Mouse (Mus musculus): ENCODE measurements around the gene Rag1. TPM values are rescaled to one million over a fixed set of nuclear protein-coding genes. Genes with fewer than 3 reads are reported as not detected.

Gene Rag1
- total RNA-seq, 2 experiments from 2014 or later: 0.20 to 0.30 TPM

DNA sequence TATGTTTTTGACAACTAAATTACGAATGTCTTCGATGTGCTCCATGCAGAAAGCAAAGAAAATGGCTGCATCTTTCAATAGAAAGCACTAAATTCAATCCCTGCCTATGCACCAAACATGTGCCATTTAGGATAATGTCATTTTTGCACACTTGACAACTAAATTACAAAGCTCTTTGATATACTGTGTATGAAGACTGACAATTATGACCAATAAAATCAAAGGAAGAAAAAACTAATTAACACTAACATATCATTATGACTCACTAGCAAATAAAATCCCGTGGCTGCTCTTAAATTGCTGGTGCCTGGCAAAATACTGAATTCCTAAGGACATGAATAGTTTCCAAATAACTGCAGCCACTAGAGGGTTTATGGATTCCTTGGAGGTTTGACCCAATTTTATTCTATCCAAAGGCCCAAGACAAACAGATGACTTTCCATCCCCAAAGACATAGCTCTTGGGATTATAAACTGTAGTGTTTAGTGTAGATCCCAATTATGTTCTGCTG, 9.4 kb downstream of the Rag1 start:
- no peak for DNase-seq (ENCODE audit: low spot score in 2 of 2)

DNA sequence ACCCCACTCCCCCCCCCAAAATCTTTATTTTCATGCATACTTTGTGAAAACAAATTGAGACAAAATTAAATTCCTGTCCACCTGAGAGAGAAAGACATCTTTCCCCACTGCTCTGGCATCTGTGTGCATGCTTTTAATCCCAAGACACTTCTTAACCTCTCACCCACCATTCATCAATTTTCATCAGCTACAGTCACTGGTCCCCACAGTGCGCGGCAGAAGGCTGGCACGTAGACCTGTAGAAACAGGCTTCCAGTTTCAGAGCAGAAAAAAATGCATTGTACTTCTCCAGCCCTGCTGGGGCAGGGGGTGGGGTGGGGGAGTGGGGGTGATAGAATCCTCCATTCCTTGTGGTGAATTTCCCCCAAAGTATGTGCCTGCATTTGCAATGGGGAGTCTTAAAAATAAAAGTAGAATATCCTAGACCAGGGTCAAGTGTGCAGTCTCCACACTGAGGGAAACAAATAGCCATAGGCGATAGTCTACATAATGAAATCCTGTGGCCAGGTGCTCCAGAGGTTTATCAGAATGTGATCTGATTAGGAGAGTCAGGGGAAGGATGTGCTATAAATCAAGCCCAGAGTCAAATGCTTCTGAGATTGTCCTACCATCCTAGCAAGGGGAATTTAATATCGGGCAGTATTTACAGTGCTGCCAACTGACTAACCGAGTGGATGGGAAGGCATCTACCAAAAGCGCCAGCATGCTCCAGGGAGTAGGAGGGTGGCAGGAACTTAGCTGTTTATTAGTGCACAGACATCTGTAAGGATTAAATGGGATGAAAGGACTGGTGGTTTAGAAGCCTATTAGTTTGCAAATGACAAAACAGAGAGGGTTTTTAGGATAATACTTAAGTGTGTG, 10.1 kb downstream of the Rag1 start:
- DNase-seq (ENCODE audit: low spot score in 2 of 2): peak in 1 of 2 experiments; percentile 19

DNA sequence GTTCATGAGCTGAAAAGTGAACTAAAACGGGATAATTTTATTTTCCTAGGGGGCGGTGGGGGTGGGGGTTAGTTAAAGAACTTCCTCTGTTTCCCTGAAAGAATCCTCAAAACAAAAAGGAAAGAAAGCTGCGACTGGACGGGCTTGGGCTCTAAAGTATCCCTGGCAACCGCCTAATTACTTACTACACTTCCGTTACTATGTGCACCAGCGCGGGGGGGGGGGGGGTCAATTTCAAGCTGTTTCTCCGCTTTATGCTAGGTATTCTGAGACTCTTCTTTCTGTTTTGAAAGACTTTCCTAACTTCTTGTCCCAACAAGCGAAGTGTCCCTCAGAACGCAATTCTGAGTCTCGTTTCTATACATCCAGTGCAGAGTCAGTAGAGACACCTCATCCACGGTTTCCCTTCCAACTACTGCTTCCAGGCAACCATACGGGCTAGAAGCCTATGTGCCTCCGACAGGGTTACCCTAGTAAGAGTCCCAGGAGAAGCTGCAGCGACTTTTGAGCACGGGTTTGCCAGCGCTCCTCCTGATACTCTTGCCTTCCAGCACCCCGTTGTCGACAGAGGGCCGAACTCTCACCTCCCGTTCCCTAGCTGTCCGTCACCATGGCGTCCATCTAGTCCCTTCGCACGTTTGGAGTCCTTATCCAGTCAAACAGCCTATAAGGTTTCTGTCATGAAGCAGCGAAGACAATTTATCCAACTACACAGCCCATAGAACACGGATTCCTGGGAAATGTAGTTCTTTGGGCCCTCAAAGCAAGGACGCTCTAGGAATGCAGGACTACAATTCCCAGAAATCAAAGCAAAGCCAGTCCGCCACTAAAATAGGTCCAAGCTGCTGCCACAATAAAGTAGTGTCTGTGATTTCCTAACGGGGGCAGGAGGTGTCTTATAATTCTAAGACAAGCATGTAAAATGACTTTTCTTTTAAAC, 20.7 kb downstream of the Rag1 start:
- DNase-seq (ENCODE audit: low spot score in 2 of 2): peak; percentile 86 to 97

DNA sequence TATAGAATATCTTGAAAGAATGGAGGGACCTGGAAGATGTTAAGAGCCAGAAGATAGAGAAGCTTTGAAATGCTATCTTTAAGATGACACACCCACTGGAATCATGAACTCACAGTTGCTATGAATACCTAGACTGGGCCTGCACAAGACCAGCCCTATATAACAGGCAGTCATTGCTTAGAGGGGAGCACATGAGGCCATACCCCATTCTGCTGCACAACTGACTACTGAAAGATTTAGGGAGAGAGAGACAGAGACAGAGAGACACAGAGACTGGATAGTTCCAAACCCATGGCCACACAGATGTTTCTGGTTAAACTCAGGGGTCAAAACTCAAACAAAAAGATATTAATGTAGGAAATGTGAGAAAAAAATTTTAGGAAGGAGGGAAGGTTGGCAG, 22.1 kb downstream of the Rag1 start:
- no peak for DNase-seq (ENCODE audit: low spot score in 2 of 2)

DNA sequence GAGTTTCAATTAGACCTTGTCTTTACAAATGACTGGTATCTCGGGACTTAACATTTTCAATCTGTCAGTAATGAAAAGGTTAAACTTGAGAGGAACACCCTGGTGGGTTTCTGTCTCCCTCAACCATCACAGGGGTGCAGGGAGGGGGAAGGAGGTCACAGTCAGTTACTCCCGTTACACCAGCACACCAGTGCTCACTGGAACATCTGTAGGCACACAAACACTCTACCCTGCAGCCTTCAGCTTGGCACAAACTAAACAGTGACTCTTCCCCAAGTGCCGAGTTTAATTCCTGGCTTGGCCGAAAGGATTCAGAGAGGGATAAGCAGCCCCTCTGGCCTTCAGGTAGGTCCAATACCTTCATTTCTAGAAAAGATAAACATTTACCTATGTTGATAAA, 24.8 kb downstream of the Rag1 start, which contains the start of gene Rag2:
TSS of gene Rag2 (plus strand) at position 193 of the 400 bp plus-strand sequence.
- DNase-seq (ENCODE audit: low spot score in 2 of 2): no peak

DNA sequence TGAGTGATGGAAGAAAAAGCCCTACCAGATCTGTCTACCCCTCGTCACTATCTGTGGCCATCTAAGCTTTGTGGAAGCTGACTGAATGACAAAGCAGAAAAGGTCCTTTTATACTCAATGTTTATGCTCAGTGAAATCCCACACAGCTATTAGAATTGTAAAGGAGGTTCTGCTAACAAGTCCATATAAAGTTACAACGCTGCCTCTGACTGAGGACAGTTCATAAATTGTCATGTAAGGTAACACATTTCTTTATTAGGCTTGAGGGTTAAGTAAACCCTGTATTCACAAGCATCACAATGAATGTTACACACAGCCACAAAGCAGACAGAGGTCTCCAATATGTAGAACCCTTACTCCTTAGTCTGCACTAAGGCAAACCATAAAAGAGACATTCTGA, 25.3 kb downstream of the Rag1 start:
- no peak for DNase-seq (ENCODE audit: low spot score in 2 of 2)

DNA sequence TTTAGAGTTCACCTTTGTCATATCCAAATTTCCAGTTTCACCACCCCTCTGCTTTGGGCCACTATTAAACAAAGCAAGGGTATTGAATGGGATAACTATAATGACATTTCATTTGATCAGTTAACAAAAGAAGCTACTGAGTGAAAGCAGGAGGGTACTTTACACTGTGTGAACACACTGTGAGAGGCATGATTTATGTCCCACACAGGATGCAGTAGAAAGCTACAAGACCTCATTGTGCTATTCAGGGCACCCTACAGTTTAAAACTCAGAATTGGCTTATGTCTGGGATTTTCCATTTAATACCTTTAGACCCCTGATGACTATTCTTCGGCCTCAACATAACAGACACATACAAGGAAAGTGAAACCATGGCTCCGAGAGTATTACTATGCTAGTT, 26.3 kb downstream of the Rag1 start:
- DNase-seq (ENCODE audit: low spot score in 2 of 2): no peak

DNA sequence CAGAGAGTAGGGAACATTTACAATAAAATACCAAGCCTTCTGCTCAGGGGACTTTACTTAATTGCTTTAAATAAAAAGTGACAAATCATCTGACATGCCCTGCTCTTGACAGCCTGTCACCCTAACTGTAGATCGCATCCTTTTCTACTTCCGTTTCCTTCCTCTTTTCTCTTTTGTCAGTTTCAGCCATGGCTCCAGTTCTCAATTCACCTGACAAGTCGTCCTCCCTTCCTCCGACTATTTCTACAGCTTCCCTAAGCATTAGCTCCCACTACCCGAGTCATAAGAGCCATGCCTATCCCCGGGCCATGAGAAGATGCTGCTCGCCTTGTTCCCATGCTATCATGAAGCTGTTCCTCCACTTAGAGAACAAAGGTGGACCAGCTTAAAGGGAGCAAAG, 27.7 kb downstream of the Rag1 start:
- no peak for DNase-seq (ENCODE audit: low spot score in 2 of 2)

DNA sequence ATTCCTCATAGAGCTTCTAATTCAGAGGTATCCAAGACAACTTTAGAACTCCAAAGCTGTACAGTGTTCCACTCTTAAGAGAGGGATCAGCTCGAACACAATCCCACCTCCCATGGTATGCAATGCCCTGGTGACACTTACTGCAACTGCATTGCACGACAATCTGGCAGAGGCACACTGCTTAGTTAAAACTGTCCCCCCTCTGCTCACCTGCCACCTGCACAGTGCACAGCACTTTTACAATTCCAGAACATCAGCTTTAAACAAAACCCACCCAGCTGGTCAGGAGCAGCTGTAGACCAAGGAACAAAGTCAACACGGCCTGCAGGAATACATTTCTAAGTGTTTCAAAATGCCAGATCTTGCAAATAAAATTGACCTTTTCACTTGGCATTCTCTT, 28.4 kb downstream of the Rag1 start:
- DNase-seq (ENCODE audit: low spot score in 2 of 2): no peak

DNA sequence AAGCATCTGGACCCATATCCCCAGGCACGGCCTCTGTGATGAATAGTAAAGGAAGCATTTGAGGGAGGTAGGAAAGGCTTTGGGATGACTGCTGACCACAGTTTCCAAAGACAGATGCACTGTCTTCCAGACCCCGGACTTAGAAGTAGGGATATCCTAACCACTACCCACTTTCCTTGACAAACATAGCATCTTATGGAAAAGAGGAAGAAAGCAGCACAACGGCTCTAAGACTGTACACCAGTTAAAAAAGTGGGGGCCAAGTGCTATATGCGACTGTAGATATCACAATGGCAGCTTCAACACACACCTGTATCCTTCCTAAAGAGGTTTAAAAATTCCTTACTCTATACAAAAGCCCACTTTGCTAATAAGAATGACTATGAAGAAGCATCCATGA, 30.9 kb downstream of the Rag1 start:
- DNase-seq (ENCODE audit: low spot score in 2 of 2): no peak

DNA sequence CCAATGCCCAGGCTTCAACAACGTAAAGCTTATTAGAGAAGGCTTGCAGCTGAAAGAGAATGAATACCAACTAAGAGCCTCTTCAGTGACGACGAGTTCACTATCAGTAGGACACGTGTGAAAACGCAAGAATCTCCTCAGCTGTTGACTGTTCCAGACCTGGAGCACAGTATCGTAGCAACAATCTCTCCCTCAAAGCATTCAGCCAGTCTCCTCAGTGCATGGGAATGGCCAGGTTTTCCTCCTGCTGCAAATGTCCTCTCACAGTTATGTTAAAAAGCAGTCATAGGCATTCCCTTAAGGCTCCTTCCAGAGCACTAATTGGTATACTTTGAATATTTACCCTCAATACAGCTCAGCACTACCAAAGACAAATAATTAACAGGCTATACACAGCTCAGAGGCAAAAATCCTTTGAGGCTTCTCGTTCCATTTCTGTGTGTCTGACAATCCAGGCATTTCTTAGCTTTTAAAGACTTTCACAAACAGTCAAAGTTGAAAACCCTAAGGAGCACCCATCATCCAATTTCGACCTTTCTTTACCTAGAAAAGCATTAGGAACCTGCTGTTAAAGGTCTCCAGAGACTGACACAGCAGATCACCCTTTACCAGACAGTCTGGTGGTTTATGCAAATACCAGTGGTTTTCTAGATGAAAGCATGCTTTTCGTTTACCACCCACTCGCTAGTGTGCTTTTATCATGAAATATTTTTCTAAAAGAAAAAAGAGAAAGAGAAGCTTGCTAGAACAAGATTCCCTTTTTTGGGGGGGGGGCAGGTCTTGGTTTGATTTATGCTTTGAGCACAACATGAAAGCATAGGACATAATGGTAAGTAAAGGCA, 33.6 kb downstream of the Rag1 start:
- no peak for DNase-seq (ENCODE audit: low spot score in 2 of 2)

DNA sequence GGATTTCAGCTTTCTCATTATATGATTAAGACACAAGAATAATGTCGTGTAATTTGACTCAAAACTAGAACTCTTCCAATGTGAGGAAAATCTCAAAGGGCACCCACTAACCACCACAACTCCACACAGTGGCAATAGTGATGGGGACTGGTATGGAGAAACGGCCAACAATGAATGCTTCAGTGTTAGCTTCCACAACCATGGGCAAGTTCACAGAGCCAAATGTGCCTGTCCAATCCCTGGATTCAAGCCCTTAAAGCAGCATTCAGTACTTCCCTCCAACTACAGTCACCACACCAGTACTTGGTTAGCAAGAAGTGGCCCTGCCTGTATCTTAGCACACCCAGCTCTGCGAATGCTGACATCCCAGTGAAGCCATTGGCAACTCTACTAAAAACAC, 38.4 kb downstream of the Rag1 start:
- DNase-seq (ENCODE audit: low spot score in 2 of 2): no peak

DNA sequence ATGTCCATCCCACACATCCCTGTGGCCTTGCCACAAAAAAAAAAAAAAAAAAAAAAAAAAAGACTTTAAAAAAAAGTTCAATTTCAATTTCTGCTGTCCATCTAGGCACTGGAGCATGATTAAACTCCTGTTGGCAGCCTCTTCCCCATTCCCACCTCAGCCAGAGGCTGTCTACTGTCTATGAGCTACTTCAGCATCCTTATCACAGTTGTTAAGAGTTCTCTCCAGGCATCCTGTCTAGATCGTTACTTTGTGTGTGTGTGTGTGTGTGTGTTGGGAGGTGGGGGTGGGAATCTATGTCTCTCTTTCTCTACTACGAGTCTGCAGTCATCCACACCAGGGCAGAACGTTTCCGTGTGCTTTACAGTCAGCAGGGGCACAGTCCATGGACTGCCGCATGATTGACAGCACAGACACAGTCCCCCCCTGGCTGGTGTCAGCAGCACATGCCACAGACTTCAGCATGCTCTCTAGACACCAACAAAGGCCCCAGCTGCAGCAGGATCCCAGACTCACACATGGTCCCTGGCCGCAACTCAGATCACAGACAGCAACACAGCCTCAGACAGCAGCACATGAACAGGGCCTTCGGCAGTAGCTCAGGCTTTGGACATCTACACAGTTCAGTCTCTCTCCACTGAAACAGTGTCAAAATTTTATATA, 40.9 kb downstream of the Rag1 start:
- no peak for DNase-seq (ENCODE audit: low spot score in 2 of 2)

DNA sequence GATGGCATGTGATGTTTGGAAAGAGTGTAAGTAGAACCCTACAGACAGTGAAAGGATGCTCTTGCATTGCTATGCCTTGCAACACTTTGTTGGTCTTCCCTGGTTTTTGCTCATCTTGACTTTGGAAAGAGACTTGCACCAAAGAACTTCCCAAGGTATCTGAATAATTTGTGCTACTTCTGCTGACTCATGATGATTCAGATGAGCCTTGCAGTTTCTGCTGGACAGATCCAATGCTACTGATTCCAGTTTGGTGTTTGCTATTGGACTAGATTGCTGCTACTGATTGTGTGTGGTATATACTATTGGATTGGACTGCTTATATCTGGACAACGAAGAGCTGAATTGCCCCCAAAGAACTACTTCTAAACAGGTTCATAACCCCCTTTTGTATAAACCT, 46.2 kb downstream of the Rag1 start:
- no peak for DNase-seq (ENCODE audit: low spot score in 2 of 2)

DNA sequence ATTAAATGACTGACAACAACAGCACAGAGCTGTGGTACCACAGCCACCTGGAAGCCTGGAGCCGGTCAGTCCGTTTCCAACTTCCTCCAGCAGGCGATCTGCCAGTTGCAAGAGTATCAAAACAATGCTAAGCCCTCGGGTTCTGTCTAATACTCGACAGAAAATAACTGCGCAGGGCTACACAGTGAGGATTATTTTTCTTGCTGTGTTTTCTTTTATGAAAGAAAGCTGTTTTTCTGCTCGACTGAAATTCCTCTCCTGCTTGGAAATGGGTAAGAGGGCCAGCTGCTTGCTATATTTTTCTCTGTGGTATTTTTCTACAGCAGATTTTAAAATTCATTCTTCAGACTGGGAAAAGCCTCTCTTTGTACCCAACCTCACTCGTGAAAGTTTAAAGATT, 48.6 kb downstream of the Rag1 start:
- DNase-seq (ENCODE audit: low spot score in 2 of 2): peak in 1 of 2 experiments; percentile 48

DNA sequence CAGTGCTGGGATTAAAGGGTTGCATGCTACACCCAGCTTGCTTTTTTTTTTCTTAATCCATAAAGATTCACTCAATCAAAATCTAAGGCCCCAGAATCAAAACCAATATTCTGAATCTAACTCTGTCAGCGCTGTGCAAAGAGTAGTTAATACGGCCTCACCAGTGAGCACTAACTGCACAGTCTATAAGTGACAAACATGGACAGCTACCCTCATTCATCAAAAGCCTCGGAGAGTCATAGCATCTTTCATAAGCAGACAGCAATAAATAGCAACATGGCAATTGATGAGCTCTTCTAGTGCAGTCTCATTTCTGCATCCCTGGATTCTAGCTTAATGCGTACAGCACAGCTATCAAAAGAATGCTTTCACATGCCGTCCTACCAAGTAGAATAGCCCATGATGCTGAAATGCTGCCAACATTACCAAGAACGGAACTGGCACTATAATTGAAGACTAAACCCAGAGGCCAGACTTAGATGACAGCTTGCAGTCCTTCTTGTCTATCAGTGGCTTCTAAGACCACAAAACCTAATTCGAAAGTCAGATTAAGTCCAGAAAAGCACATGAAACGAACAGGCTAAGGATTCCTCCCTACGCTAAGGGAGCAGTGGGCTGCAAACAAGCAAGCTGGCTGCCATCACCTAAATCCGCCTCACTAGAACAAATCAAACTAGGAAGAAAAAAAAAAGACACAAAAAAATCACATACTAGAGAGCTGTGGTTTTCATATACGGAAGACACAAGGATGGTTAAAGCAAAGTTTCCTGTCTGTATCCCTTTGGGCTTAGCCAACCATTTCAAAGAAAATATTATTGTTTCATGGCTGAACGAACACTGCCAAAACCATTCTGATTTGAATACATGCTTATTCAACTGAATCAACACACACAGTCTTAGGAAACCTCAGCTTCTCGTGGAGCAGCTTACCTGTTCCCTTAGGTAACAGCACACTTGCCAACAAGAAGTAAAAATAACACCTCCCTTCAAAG, 50.8 kb downstream of the Rag1 start:
- DNase-seq (ENCODE audit: low spot score in 2 of 2): no peak

DNA sequence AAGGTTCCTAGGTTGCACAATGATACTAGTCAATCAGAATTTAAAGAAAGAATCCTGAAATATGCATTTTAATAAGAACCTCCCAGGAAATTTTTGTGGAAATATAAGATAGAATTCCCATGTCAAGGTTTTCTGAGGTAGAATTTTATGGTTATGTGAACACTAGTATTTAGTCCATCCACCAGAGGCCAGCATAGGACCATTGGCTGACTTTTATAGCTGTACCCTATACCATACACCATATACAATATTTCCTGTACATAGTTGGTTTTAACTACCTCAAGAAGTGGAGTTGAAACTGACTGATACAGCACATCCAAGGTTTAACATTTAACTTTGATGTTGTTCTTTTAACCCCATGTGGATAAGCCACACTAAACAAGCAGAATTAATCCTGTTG, 52.1 kb downstream of the Rag1 start:
- DNase-seq (ENCODE audit: low spot score in 2 of 2): no peak

DNA sequence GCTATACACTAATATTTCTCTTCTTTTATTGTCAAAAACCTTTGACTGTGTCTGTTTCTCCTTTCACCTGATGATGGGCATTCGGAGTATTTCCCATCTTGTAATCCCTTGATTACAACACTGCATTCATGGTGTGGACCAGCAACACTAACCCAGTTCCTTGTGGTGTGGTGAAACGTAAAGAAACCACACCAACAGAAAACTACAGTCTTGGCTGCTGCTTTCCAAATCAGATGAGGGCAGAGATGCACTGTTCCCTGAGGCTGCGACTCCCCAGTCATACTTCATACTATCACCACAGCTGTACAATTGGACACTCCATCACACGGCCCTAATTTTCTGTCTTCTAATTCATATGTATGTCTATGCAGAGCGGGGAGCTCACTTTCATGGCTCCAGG, 54.6 kb downstream of the Rag1 start:
- DNase-seq (ENCODE audit: low spot score in 2 of 2): no peak

DNA sequence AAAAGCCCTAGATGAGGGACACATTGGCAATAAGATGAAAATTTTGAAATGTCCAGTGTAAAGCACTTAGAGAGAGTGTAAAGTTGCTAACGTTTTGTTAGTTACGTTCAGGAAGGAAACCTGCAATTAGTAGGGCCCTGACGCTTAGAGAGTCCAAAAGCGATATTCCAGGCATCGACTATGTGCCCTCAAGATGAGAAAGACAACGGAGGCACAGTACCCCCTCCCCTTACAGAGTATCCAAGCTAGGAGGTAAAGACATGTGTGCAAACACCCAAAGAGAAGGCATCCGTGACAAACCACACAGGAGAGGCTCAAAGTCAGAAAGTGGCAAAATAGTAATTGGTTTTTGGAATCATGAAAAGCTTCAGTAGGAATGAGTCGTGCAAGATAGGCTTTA, 56.4 kb downstream of the Rag1 start:
- DNase-seq (ENCODE audit: low spot score in 2 of 2): no peak
